ENCODE assay signal across 13 mouse cellular contexts in the genomic region with DNA sequence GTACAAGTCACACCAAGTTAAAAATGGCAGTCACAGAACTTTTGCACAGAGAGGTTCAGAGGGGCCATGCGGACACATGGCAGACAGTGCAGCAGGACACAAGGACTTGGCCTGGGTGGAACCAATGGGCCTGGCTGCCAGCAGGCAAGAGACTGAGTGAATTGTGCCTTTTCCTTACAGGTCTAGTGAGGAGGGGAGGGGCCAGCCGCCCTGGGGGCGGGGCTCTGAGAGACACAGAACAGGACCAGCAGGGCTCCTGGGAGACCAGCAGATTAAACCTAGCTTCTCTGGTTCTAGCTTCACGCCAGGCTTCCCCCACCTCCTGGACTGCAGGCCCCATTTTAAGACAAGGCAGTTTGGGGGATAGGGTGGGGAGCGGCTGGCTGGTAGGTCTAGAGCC.
"Had no signal": no experiment of that assay in that cellular context is flagged by ENCODE, and none has a peak within 500 bp of the region (broad histone marks: within the 10 kb centered on the region; RNA-seq: fewer than 3 reads in every experiment).

No protein-coding gene starts in this region.

- H3K4me1 ChIP-seq: limb, embryonic 15.5 days; liver, embryonic 12.5 days; neural tube, embryonic 15.5 days had no signal

- H3K9me3 ChIP-seq: limb, embryonic 15.5 days; liver, embryonic 12.5 days; midbrain, embryonic 10.5 days; neural tube, embryonic 15.5 days had no signal

- DNase-seq: kidney, postnatal 14 days; lung, embryonic 14.5 days; lung, postnatal 10 days; midbrain, embryonic 14.5 days; right cerebral cortex, adult 18-20 months; right cerebral cortex, postnatal 25 days; thymus, postnatal 25 days had no signal

- H3K36me3 ChIP-seq: liver, embryonic 12.5 days had no signal

- H3K27me3 ChIP-seq: limb, embryonic 15.5 days; liver, embryonic 12.5 days; neural tube, embryonic 15.5 days had no signal

- ATAC-seq: liver, embryonic 12.5 days had no signal

- H3K9ac ChIP-seq: limb, embryonic 15.5 days; liver, embryonic 12.5 days; lung, embryonic 14.5 days; neural tube, embryonic 15.5 days had no signal

- H3K4me3 ChIP-seq: limb, embryonic 15.5 days; liver, embryonic 12.5 days; midbrain, embryonic 10.5 days; myocyte; neural tube, embryonic 15.5 days had no signal

- H3K27ac ChIP-seq: limb, embryonic 15.5 days; liver, embryonic 12.5 days; midbrain, embryonic 10.5 days; neural tube, embryonic 15.5 days; stomach, postnatal 0 days had no signal

- H3K4me2 ChIP-seq: limb, embryonic 15.5 days; liver, embryonic 12.5 days; lung, embryonic 14.5 days; neural tube, embryonic 15.5 days had no signal
